In genomic region chr10:53580621-53581081, GRCm38 (mm10) we compare ENCODE assay signal across 8 mouse cellular contexts. TPM values are rescaled to one million over a fixed set of nuclear protein-coding genes. Genes with fewer than 3 reads are reported as not detected.
A peak's percentile ranks its signal among the peaks of the same experiment; 100 is the strongest.
DNase-seq lines count a peak whose midpoint lies in the region; ATAC-seq lines count a peak whose summit lies in the region.

No protein-coding gene starts in this region.

- peak; percentile 42 for DNase-seq in layer of hippocampus, adult 11-12 months (ENCODE audit: low spot score)
- DNase-seq in layer of hippocampus, adult 9-10 months (ENCODE audit: low spot score) = no peak
- peak; percentile 89 for DNase-seq in embryonic facial prominence, embryonic 14.5 days (ENCODE audit: low spot score)
- peak; percentile 60 for DNase-seq in heart, adult 8-10 months (ENCODE audit: low spot score)
- DNase-seq in kidney, adult 18-20 months = peak; percentile 42
- DNase-seq in spleen, postnatal 4 days (ENCODE audit: low spot score in 2 of 2) = peak; percentile 25 to 58

- 14% methylated on average over 13 of the region's 14 CpGs for WGBS in embryonic facial prominence, embryonic 14.5 days
- 18% methylated on average over 14 of the region's 14 CpGs for WGBS in limb, embryonic 12.5 days
- WGBS in midbrain, embryonic 12.5 days = 7% methylated on average over 14 of the region's 14 CpGs

- H3K27me3 ChIP-seq in embryonic facial prominence, embryonic 14.5 days (replicated peaks; ENCODE audit: control insufficient read depth, insufficient read depth, low read length) = no peaks in the 10 kb centered on the region
- H3K27me3 ChIP-seq in limb, embryonic 12.5 days = no peaks in the 10 kb centered on the region
- no peaks in the 10 kb centered on the region for H3K27me3 ChIP-seq in midbrain, embryonic 12.5 days

- peak overlapping the region; percentile 58 for H3K9ac ChIP-seq in embryonic facial prominence, embryonic 14.5 days (ENCODE audit: low read depth, low read length)
- peak overlapping the region; percentile 57 for H3K9ac ChIP-seq in limb, embryonic 12.5 days (replicated peaks)
- H3K9ac ChIP-seq in midbrain, embryonic 12.5 days (replicated peaks) = peak overlapping the region; percentile 29; the same call in 1 of the 2 replicates

- no peaks in the 10 kb centered on the region for H3K9me3 ChIP-seq in embryonic facial prominence, embryonic 14.5 days (ENCODE audit: control insufficient read depth, low read length)
- no peaks in the 10 kb centered on the region for H3K9me3 ChIP-seq in limb, embryonic 12.5 days
- H3K9me3 ChIP-seq in midbrain, embryonic 12.5 days = no peaks in the 10 kb centered on the region

- peak overlapping the region; percentile 65 for H3K4me2 ChIP-seq in embryonic facial prominence, embryonic 14.5 days (ENCODE audit: low read depth, low read length)
- H3K4me2 ChIP-seq in limb, embryonic 12.5 days = peak overlapping the region; percentile 67
- peak overlapping the region; percentile 49 for H3K4me2 ChIP-seq in midbrain, embryonic 12.5 days (replicated peaks)

- H3K27ac ChIP-seq in embryonic facial prominence, embryonic 14.5 days (replicated peaks; ENCODE audit: low read depth, low read length) = no peak overlapping the region
- peak overlapping the region; percentile 62; the same call in 1 of the 2 replicates for H3K27ac ChIP-seq in limb, embryonic 12.5 days
- H3K27ac ChIP-seq in midbrain, embryonic 12.5 days (replicated peaks) = no peak overlapping the region

- H3K4me3 ChIP-seq in embryonic facial prominence, embryonic 14.5 days (ENCODE audit: low read depth, low read length) = peak overlapping the region; percentile 35
- H3K4me3 ChIP-seq in limb, embryonic 12.5 days (replicated peaks) = peak overlapping the region; percentile 42
- H3K4me3 ChIP-seq in midbrain, embryonic 12.5 days = peak overlapping the region; percentile 27

- 0 out of 2 replicates have a peak, but pooled peaks cover 5% of the 10 kb centered on the region for H3K4me1 ChIP-seq in embryonic facial prominence, embryonic 14.5 days (ENCODE audit: control insufficient read depth, insufficient read depth, low read length)
- H3K4me1 ChIP-seq in limb, embryonic 12.5 days (replicated peaks) = peaks cover 12% of the 10 kb centered on the region
- peaks cover 10% of the 10 kb centered on the region; the same call in 1 of the 2 replicates for H3K4me1 ChIP-seq in midbrain, embryonic 12.5 days

- peak; percentile 93 for ATAC-seq in embryonic facial prominence, embryonic 14.5 days (ENCODE audit: low read depth)
- ATAC-seq in limb, embryonic 12.5 days (ENCODE audit: insufficient number of reproducible peaks, insufficient read depth, low FRiP score, low TSS enrichment, low read depth) = peak; percentile 79
- peak; percentile 86 for ATAC-seq in midbrain, embryonic 12.5 days (ENCODE audit: low FRiP score, low read depth)

- H3K36me3 ChIP-seq in embryonic facial prominence, embryonic 14.5 days (ENCODE audit: control insufficient read depth, insufficient read depth, low read length) = no peaks in the 10 kb centered on the region
- no peaks in the 10 kb centered on the region for H3K36me3 ChIP-seq in limb, embryonic 12.5 days
- no peaks in the 10 kb centered on the region for H3K36me3 ChIP-seq in midbrain, embryonic 12.5 days

RNA-seq across cellular contexts. Expression of gene Asf1a, which starts 15.9 kb away (rescaled TPM):
- polyA plus RNA-seq in embryonic facial prominence, embryonic 14.5 days (2014; fragmentation: Nextera tagmentation; extraction: Ambion mirVana) = 94.9 and 102 TPM in 2 replicates
- total RNA-seq in heart, adult 8-10 months (2022) = 10 to 100 TPM; 26.4 to 30.3 (median 29.1) TPM
- 170 and 172 TPM in 2 replicates for polyA plus RNA-seq in limb, embryonic 12.5 days (2016; fragmentation: Nextera tagmentation; extraction: Ambion mirVana)
- 164 and 166 TPM in 2 replicates for polyA plus RNA-seq in midbrain, embryonic 12.5 days (2016; fragmentation: Nextera tagmentation; extraction: Ambion mirVana)

RNA-seq across cellular contexts. Expression of gene Mcm9, which starts 49.6 kb away (rescaled TPM):
- polyA plus RNA-seq in embryonic facial prominence, embryonic 14.5 days (2014; fragmentation: Nextera tagmentation; extraction: Ambion mirVana) = 9.6 and 12.7 TPM in 2 replicates
- total RNA-seq in heart, adult 8-10 months (2022) = 1 to 10 TPM; 2.5 to 3.6 (median 2.8) TPM
- polyA plus RNA-seq in limb, embryonic 12.5 days (2016; fragmentation: Nextera tagmentation; extraction: Ambion mirVana) = 14.5 and 15.4 TPM in 2 replicates
- polyA plus RNA-seq in midbrain, embryonic 12.5 days (2016; fragmentation: Nextera tagmentation; extraction: Ambion mirVana) = 15.6 and 17.1 TPM in 2 replicates
